Mouse (Mus musculus) thymus, postnatal 36 days (tissue): ENCODE data around the gene Ctu1.
A peak's percentile ranks its signal among the peaks of the same experiment; 100 is the strongest.
"Not testable (repeated sequence)": the region's sequence is repeated elsewhere in the genome, so short reads cannot be mapped to it uniquely, and the experiment has no call there.

ENCODE experiments used
- DNase-seq, 2 experiments: peaks; one replicate each; pipeline ENCODE4 v3.0.0; 2022; ENCODE audit warnings: mixed read lengths in 2 of 2

Ctu1 gene

DNA sequence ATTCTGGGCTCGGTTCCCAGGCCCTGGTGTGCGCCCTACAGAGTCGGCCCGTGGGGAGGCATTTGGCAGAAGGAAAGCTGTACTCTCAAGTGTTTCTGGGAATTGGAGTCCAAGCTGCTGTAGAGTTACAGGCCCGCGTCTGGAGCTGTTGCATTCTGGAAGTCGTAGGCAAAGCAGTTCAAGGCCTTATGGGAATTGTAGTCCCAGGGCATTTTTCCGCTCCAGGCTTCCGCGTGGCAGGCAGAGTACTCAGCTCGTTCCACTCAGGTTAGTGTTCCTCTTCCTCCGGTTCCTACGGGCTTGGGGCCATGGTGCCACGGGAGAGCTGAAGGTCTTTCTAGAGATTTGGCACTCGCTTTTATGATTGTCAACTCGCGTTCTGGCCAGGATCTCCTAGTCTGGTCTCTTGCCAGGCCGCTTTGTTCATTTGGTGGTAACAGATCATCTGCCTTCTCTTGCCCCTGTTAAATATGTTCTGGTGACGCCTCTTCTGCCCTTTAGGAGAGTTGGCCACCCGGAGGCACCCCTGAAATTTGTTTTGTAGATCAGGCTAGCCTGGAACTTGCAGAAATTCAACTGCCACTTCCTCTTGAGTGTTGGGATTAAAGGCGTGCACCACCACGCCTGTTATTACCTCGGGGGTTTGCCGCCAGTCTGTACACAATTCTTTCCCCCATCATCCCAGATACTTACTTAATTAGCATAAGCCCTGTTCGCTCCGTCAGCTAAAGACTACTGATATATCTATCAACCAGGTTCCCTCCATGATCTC is at the start of gene Ctu1:
TSS of gene Ctu1 (plus strand) at position 208 of the 772 bp plus-strand sequence.
- DNase-seq: peak; percentile 80 to 87

DNA sequence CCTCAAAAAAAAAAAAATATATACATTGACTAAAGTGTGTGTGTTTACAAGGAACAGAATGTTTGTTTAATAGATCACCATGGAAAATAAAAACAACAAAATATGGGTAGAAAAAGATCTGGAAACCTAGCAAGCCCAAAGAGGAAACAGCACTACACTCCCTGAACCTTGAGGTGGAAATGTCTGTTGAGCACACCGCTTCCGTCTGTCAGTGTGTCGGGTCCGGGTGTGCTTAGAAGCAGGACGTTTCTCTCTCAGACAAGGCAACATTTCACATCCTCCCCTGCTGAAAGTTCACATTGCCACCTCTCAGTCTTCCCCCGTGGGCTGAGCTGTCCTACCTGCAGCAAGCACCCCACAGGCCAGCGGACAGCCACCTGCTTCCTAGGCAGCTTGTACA is 48.9 kb upstream of the Ctu1 start:
- no peak for DNase-seq

DNA sequence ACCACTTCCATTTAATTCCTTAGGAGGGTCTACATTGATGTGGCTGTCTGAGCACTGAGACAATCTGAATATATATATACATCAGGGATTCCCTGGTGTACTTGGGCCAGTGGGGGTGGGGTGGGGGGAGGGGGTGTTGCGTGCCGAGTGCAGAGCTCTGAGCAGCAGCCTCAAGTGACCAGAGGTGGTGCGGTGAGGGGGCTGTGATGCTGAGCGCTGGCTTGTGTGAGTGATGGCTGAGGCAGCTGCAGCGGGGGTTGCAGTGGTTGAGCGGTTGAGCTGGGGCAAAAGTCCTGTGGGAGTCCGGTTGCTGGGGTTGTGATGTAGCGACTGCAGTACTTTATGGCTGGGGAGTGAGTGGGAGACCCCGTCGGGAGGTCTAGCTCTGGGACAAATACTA is 48.0 kb upstream of the Ctu1 start:
- no peak for DNase-seq

DNA sequence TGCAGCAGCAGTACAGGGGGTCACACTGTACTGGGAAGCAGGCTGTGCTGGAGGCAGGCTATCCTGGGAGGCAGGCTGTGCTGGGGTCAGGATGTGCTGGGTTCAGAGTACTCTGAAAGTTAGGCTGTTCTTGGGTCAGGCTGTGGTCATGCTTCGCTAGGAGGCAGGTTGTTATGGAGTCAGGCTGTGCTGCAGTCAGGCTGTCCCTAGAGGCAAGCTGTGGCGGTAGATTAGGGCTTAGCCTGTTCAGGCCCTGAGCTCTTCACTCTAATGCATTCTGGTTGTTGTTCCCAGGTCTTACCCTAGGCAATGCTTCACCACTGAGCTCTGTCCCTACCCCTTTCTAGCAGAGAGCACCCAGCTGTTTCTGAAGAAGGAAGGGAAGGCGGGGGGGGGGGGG is 46.8 kb upstream of the Ctu1 start:
- DNase-seq: no peak

DNA sequence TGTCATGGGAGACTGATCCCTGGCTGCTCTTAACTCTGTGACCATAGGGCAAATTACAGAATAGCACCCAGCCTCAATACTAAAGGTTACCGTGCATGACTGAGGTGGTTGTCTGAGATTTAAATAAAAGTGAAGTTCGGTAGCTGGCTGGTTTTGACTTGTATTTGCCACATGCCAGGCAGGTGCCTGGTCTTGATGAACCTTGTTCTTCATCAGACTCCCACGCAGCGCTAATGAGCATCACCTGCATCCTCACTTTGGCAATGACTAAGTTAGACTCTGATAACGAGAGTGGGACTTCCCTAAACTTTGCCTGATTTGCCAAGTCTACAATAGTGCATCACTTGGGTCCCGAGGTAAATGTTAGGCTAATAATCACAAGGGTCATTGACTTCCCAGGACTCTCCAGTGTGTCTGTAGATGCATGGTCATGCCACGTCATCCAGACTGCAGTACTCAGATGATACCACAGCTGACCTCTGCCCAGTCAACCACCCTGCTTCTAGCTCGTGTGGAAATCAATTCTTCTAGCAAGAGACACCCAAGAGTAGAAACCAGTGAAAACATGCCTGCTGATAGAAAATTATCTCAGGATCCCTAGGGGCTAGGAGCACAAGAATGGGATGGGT is 45.9 kb upstream of the Ctu1 start:
- no peak for DNase-seq

DNA sequence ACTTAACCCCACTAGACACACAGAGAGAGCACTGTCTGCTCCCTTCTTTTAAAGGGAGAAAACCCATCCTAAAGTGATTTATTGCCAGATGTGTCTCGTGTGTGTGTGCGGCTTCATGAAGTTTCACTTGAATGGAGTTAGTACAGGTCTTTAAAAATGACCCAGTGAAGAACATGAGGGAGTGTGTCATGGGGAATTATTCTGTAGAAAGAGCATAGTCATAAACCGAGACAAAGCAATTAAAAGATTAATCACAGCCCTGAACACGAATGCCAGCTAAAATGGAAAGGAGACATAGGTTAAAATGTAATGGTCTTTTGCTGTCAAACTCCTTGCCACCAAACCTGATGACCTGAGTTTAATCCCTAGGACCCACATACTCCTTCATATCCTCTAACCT is 37.9 kb upstream of the Ctu1 start:
- no peak for DNase-seq

DNA sequence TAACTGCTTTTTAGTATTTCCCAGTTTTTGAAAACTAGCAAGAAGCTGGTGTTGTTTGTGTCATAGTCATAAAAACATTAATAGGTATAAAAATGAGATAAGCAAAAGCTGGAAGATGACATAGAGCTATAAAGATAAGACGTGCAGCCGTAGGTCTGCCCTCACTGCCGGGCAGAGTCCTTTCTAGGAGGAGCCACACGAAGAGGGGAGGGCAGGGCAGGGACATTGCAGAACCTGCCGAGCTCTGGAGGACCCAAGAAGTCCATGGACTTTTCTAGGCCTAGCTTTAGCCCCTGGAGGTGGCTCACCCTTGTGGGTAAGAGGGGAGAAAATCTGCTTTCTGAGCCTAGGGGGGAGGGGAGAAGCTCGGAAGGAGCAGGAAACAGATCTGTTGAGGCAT is 37.3 kb upstream of the Ctu1 start, which contains the start of gene Ceacam18:
TSS of gene Ceacam18 (plus strand) at position 208 of the 400 bp plus-strand sequence.
- DNase-seq: no peak

DNA sequence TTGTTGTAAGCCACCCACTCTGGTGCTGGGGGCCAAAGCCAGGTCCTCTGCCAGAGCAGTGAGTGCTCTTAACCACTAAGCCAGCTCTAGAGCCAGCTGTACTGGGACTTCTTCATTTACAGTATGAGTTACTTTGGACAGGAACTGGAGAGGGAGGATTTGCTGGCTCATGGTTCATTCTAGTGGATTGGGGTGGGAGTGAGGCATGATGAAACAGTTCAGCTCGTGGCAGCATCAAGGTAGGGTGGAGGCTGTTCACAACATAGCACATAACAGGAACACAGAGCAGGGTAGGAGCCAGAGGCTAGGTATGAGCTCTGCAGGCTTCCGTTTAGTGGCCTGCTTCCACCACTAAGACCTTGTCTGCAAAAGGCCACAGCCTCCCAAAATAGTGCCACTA is 35.6 kb upstream of the Ctu1 start:
- no peak for DNase-seq

DNA sequence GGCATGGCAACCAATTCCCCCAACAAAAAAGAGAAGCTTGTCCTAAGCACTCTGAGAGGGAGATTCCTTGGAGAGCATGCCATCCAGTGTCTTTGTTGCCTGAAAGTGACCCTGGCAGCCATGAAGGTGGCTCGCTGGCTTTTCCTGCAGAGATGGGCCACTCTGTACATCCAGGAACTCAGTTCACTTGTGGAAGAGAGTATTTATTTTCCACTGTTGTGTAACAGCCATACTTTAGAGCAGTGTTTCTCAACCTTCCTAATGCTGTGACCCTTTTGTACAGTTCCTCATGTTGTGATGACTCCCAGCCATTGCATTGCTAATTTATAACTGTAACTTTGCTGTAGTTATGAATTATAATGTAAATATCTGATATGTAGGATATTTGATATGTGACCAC is 34.7 kb upstream of the Ctu1 start:
- DNase-seq: no peak

DNA sequence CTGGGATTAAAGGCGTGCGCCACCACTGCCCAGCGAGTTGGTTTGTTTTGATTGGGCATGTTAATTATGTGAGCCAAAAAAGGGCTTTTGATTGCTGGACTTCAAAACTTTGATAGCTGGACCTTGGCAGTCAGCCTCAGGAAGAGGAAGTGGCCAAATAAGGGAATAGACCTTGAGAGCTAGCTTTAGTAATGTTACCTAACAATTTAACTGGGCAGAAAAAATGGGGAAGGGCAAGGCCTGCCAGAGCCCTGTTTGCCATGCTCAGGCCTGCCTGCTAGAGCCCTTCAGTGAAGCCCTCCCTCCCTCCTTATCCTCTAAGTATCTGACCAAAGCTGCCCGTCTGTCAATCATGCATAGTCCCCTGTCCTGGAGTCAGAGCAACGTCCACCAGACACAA is 29.2 kb upstream of the Ctu1 start:
- no peak for DNase-seq

DNA sequence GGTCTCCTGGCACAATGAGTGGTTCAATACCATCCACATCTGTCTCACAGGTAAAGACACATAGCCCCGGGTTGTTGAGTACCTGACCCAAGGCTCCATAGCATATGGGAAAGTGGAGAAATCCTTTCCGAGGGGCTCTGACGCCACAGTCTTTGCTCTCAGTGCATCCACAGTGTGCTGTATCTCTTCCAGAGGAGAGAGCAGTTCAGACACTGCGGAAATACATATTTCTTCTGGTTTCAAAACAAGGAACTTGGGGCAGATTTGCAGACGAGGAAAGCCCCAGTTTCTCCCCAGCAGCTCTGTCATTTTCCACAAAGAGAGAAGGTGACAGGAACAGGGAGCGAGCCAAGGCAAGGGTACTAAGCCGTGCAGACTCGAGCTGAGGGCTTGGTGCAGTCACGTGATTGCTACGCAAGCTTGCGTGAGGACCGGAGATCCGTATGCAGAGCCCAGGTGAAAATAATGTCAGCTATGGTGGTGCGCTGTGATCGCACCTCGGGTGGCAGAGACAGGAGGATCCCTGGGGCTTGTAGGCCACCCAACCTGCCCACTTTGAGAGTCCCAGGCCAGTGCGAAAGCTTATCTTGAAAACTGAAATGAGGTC is 28.7 kb upstream of the Ctu1 start:
- DNase-seq: no peak

DNA sequence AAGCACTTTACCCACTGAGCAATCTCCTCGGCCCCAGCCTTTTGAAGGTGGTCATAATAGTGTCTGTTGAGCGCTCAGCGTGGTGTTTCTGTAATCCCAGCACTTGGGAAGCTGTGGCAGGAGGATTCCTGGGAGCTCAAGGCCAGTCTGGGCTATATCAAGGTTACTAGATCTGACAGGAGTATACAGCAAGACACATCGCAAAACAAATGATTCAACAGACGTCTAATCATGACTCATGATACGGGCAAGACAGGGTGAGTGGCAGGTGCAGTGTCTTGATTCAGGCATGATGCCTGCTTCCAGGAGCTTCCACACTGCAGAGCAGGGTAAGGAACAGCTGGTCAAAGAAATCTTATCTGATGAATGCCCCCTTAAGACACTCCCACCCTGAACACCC is 19.1 kb upstream of the Ctu1 start:
- DNase-seq: no peak

DNA sequence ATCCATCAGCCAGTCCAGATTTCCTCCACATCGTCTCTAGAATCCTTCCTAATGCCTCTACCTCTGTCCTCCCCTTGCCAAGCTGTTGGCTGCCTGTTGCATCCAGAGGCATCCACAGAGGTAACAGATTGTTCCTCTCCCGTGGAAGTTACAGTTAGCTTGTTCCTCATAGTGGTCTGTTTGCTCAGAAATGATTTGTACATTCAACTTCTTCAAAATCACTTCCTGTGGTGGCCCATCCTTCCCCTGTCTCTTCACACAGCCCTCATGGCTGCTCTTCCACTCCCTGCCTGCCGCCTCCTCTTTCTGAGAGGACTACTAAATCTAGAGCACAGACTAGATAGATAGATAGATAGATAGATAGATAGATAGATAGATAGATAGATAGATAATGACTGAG is 17.3 kb upstream of the Ctu1 start:
- DNase-seq: no peak

DNA sequence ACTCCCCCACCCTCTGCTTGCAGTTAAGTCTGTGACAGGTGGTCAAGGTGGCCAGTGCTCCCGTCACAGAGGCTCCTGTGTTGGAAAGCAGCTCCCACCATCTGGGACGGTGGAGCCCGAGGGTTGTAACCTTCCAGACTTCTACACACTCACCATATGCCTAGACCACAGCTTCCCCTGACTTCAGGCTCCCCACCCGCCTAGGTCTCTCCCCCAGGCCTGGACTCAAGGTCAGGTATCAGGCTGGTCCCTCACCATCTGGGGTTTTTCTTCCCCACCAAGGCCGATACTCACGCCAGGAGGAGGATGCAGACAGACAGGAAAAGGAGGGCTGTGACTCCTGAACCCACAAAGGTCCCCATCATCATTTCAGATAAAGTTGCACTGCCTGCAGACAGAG is 15.6 kb upstream of the Ctu1 start:
- no peak for DNase-seq

DNA sequence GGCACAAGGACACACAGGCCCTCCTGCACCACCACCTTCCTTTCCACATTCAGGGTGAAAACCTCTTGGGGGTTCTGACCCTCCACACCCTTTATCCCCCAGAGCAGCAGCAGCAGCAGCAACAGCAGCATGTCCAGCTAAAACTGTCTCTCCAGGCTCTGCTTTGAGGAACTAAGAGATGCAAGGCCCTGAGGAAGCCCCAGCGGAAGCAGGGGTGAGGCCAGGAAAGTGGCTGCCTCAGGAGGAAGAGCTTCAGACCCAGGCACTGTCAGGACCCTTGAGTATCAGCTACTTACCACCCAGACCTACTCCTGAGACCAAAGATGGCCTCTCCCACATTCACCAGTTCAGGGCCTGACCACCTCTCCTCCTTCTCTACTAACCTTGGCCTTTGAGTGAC is 11.8 kb upstream of the Ctu1 start, which contains the start of gene Siglece:
TSS of gene Siglece (minus strand) at position 160 of the 400 bp plus-strand sequence.
- no peak for DNase-seq

DNA sequence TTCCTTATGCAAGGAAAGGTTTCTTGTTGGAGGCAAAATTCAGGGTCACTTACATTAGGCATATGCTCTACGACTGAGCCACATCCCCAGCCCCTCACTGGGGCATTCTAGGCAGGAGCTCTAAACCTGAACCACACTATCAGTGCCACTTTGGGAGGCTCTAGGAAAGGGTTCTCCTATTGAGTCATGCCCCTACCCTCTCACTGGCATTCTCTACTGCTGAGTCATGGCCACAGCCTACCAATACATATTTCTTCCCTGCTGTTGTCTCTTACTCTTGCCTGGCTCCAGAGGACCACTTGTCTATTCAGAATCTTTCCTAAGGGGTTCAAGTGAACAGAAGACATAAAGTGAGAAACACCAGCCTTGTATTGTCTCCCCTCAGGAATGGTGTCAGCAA is 9.0 kb upstream of the Ctu1 start:
- no peak for DNase-seq

DNA sequence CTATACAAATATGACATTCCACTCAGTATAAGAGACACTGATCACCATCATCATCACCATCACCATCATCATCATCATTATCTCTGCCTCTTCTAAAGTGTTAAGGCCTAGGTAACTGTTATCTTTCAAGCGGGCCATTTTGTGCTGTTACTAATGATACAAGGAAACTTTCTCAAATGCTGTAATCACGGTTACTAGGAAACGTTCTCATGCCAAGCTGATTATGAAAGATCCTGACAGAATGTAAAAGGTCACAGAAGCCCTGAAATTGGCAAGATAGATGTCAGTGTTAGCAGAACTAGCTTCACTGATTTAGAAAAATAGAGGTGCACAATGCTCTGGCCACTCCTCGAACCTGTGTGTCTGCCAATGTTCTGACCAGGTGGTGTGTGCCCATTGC is 4.6 kb upstream of the Ctu1 start:
- DNase-seq: not testable (repeated sequence)

DNA sequence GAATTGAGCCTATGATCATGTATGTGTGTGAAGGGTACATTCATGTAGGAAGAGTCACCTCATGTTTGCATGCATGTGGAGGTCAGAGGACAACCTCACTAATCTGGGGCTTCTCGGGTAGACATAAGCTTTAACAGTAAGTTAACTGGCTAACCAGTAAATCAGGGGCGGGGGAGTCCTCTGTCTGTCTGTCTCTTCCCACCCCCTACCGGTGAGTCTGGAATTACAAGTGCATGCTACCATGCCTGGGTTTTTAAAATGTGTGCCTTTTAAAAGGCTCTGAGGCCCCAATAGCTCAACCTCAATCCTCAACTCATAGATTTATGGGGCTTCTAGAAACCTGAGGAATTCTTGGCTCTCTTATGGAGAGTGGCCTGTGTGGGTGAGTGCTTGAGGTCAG is 3.2 kb upstream of the Ctu1 start:
- DNase-seq: peak; percentile 18 to 24

DNA sequence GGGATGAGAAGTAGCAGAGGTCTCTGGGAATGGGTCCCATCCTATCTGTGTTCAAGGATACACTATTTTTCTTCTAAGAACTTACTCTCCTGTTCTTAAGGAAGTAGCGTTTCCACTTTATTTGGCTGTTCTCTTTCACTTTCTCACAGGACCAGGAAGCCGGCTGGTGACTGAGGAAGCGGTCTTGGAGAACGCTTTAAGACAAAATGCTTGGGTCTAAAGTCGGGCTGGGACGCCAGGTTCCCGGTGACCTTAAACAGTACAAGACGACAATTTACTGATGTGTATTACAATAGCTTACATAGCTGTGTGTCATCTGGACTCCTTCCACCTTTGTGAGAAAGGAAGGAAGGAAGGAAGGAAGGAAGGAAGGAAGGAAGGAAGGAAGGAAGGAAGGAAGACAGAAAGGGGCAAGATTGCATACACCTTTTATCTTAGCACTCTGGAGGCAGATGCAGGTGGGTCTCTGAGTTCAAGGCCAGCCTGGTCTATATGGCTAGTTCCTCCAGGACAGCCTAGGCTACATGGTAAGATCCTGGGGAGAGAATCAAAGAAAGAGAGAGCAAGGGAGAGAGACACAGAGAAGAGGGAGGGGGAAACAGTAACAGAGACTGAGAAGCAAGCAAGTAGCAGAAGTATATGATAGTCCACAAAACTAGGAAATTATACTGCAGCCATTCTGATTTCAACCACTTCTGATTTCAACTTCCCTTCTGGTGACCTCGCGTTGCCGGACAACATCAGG is 580 bp upstream of the Ctu1 start:
- DNase-seq: no peak

DNA sequence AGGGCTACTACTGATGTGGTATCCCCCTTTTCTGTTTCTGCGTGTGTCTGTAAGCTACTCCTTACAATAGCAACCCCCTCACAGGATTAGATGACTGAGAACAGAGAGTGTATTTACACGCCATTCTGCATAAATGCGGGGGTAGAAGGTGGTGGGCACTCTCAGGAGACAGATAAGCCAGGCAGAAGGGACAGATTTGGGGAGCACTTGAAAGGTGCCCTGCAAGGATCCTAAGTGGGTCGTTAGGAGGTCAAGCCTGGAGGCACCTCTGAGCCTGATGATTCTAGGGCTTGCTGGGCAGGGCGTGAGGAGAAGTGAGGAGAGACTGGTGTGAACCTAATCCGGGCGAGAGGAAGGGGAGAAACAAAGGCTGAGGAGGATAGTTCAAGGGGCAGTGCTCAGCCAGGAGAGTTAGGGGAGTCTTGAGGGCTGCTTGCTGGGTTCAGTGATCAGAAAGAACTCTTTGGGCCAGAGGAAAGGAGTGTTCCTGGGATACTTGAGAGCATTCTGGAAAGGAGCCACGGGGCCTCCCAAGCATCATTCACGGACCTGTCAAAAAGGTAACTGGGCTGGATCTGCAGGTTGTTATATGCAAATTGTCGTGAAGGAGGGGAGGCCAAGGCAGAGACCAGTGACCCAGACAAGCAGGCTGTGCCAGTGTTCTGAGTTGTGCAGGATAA is 905 bp downstream of the Ctu1 start:
- no peak for DNase-seq

DNA sequence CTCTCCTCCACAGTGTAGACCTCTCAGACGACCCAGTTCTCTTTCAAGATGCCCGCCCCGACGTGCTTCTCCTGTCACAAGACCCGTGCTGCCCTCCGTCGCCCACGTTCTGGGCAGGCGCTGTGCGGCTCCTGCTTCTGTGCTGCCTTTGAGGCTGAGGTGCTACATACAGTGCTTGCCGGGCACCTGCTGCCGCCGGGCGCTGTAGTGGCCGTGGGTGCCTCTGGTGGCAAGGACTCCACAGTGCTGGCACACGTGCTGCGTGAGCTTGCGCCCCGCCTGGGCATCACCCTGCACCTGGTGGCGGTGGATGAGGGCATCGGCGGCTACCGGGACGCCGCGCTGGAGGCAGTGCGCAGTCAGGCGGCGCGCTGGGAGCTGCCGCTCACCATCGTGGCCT is 3.3 kb downstream of the Ctu1 start:
- DNase-seq: no peak

DNA sequence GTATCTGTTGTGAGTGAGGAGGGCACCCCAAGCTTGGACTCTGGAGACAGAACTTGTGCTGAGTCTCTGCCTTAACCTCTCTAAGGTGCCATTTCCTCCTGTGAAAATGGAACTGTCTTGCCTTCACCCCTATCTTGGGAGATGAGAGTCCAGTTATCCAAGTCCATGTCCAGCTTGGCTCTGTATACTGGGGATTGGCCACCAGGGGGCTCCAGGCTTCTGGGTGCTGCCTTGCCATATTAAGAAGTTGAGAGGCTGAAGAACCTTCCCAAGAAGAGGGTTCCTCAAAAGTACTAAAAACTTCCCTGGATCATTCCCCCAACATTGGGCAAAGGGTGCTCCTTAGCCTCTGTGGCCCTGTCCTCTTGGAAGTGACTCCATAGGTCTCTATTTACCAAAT is 6.7 kb downstream of the Ctu1 start:
- DNase-seq: peak; percentile 17 to 31

DNA sequence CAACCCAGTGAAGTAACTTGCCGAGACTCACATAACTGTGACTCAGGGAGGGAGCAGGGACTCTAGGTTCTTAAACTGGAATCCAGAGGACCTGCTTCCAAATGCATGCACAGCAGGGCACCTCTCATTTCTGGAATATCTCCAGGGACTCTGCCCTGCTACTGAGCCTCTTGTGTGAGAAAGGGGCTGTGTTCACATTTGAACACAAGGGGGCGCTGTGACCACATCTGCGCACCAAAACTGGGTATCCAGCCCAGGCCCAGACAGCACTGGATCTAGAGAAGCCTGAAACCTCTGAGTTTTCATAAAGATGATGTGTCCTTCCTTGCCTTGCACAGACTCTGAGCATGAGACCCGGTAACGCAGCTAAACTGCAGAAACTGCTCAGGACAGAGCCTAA is 9.1 kb downstream of the Ctu1 start:
- peak; percentile 25 to 41 for DNase-seq
